Mouse (Mus musculus) CH12.LX (cell line): Measurements from ENCODE around the gene Tpcn1.

Source experiments
- CHD2 ChIP-seq: IDR thresholded peaks from 2 replicates; pipeline ENCODE4 v1.6.1; 2011; ENCODE audit warnings: low read length, improper control_type of control experiment
- CTCF ChIP-seq, 2 experiments: IDR thresholded peaks in 1 of 2; conservative IDR thresholded peaks in 1 of 2; 2 replicates each; pipeline ENCODE4 v1.5.1; 2011 to 2012; ENCODE audit warnings: low read depth in 2 of 2, low read length in 2 of 2, improper control_type of control experiment in 1 of 2, inconsistent platforms in 1 of 2, mild to moderate bottlenecking in 1 of 2, moderate library complexity in 1 of 2
- NRF1 ChIP-seq: IDR thresholded peaks from 2 replicates; pipeline ENCODE4 v1.6.1; 2014; ENCODE audit warnings: low read depth, mild to moderate bottlenecking, inconsistent platforms, low read length, improper control_type of control experiment, moderate library complexity
- POLR2A ChIP-seq: IDR thresholded peaks from 2 replicates; pipeline ENCODE4 v1.6.1; 2011; ENCODE audit warnings: low read depth, mild to moderate bottlenecking, improper control_type of control experiment, low read length
- ZNF384 ChIP-seq: IDR thresholded peaks from 2 replicates; pipeline ENCODE4 v1.6.1; 2012; ENCODE audit warnings: low read depth, low read length, improper control_type of control experiment, inconsistent platforms

GRCm38 (mm10) chr5:120566101-120566500 is 22.4 kb downstream of the Tpcn1 start:
- TF ChIP-seq CTCF (conservative IDR thresholded peaks at IDR 0.05 in 1 of 2, IDR thresholded peaks at IDR 0.05 in 1 of 2; ENCODE audit: low read depth in 2 of 2, low read length in 2 of 2) (no peak), POLR2A (no peak), CHD2 (no peak), NRF1 (no peak), ZNF384 (no peak)
